Mouse (Mus musculus): ENCODE measurements at regions not wholly inside any gene's neighbourhood (a gene's known extent, or its start where the extent isn't known, plus 50 kb on each side); places are given as distances from the start of the nearest gene placed in this dataset.

DNA sequence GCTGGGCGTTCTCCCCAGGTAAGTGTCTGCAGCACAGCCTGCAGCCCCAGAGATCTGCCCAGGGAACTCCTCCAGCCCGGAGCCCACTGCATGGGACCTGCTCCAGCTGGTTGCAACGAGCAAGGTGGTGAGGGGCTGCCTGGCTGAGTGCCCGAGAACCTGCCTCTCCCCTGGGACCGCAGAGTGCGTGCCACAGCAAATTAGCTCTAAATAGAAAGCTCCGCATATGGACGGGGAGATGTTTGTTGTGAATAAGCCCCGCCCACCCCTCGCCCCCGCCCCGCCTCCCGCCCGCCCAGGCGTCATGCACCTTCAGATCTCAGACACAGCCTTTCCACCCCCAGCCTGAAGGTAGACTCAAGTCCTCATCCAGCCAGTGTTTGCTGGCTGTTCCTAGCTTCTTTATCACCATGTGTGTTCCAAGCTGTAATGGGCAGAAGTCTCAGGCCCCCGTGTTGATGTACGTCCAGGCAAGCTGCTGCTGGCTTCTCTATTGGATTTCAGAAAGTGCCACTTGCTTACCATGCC lies 294.0 kb downstream of the Ajap1 start:
- no peak for DNase-seq (ENCODE audit: low read depth, low spot score)
- no peaks in the 10 kb centered on the region for H3K27me3 ChIP-seq (ENCODE audit: control insufficient read depth in 1 of 2, insufficient read depth in 2 of 2, low read length in 2 of 2)
- no peak overlapping the region for H3K27ac ChIP-seq (ENCODE audit: control insufficient read depth, low read depth, low read length)
- H3K4me1 ChIP-seq (ENCODE audit: control insufficient read depth in 1 of 2, insufficient read depth in 2 of 2, low read length in 2 of 2) = no peaks in the 10 kb centered on the region
- no peaks in the 10 kb centered on the region for H3K36me3 ChIP-seq (ENCODE audit: control insufficient read depth in 1 of 2, insufficient read depth in 2 of 2, low read length in 2 of 2)
- no peaks in the 10 kb centered on the region for H3K9me3 ChIP-seq (replicated peaks; ENCODE audit: insufficient read depth, low read length)
- H3K9ac ChIP-seq (ENCODE audit: control insufficient read depth, low read depth, low read length, poor library complexity, severe bottlenecking) = no peak overlapping the region
- no peaks in the 10 kb centered on the region for H3K79me2 ChIP-seq (ENCODE audit: control insufficient read depth, insufficient read depth, low read length, poor library complexity)
- no peak overlapping the region for H3K4me3 ChIP-seq (ENCODE audit: control insufficient read depth in 1 of 2, insufficient read depth in 1 of 2, low read depth in 2 of 2, low read length in 2 of 2)
- TF ChIP-seq ZNF384 (IDR thresholded peaks at IDR 0.05; ENCODE audit: low read depth, low read length) = no peak
- TF ChIP-seq CHD2 (IDR thresholded peaks at IDR 0.05; ENCODE audit: low read length) = no peak
- TF ChIP-seq ZKSCAN1 (IDR thresholded peaks at IDR 0.05; ENCODE audit: low read depth, low read length) = no peak
- no peak for TF ChIP-seq GATA1 (IDR thresholded peaks at IDR 0.05; ENCODE audit: low read depth, low read length)
- no peak for TF ChIP-seq TBP (IDR thresholded peaks at IDR 0.05; ENCODE audit: low read depth, low read length)
- TF ChIP-seq NELFE (IDR thresholded peaks at IDR 0.05; ENCODE audit: low read depth, low read length) = no peak
- TF ChIP-seq MAFK (IDR thresholded peaks at IDR 0.05; ENCODE audit: borderline replicate concordance, low read depth, low read length) = no peak
- TF ChIP-seq USF2 (IDR thresholded peaks at IDR 0.05; ENCODE audit: borderline replicate concordance in 1 of 2, insufficient read depth in 1 of 2, low read depth in 1 of 2, low read length in 2 of 2) = no peak
- no peak for TF ChIP-seq CTCF (IDR thresholded peaks at IDR 0.05 in 2 of 3, conservative IDR thresholded peaks at IDR 0.05 in 1 of 3; ENCODE audit: control insufficient read depth in 1 of 3, insufficient read depth in 1 of 3, low read depth in 2 of 3, low read length in 3 of 3, poor library complexity in 1 of 3, severe bottlenecking in 1 of 3)
- TF ChIP-seq RCOR1 (IDR thresholded peaks at IDR 0.05; ENCODE audit: low read depth, low read length) = no peak
- no peak for TF ChIP-seq POLR2A (IDR thresholded peaks at IDR 0.05; ENCODE audit: control insufficient read depth in 1 of 2, insufficient read depth in 1 of 2, low read depth in 1 of 2, low read length in 2 of 2, poor library complexity in 1 of 2)
- TF ChIP-seq EP300 (IDR thresholded peaks at IDR 0.05; ENCODE audit: low read depth in 1 of 2, low read length in 2 of 2) = no peak
- no peak for TF ChIP-seq MYC (IDR thresholded peaks at IDR 0.05; ENCODE audit: low read depth, low read length)

DNA sequence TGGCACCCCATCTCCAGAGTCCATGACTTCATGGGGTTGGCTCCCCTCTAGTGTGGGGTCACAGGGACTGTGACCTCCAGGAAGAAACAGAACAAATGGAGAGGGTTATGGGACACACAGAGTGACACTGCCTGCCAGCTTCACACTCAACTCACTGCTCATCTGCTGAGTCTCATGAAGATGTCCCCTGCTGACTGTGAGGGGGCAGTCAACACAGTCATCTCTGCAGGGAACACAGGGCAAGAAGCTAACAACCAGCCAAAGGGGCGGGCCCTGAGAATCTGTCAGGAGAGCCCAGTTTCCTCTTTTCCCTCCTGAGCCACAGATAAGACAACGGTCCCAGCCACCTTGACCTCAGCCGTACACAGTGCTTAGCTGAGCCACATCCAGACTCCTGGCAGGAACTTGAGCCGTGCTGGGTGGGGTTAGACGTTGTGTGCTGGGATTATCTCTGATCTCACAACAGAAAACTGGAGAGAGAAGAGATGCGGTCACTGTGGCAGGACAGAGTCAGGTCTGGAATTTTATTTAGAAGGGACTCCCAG lies 294.6 kb downstream of the Ajap1 start:
- H3K9me3 ChIP-seq (replicated peaks; ENCODE audit: insufficient read depth, low read length) = no peaks in the 10 kb centered on the region
- TF ChIP-seq CTCF (IDR thresholded peaks at IDR 0.05 in 2 of 3, conservative IDR thresholded peaks at IDR 0.05 in 1 of 3; ENCODE audit: control insufficient read depth in 1 of 3, insufficient read depth in 1 of 3, low read depth in 2 of 3, low read length in 3 of 3, poor library complexity in 1 of 3, severe bottlenecking in 1 of 3) (no peak), ZNF384 (IDR thresholded peaks at IDR 0.05; ENCODE audit: low read depth, low read length) (no peak), ZC3H11A (IDR thresholded peaks at IDR 0.05; ENCODE audit: low read depth, low read length) (no peak), BHLHE40 (IDR thresholded peaks at IDR 0.05; ENCODE audit: borderline replicate concordance, low read depth, low read length) (no peak), USF1 (IDR thresholded peaks at IDR 0.05; ENCODE audit: low read depth, low read length) (no peak), USF2 (IDR thresholded peaks at IDR 0.05; ENCODE audit: borderline replicate concordance in 1 of 2, insufficient read depth in 1 of 2, low read depth in 1 of 2, low read length in 2 of 2) (no peak), JUND (IDR thresholded peaks at IDR 0.05; ENCODE audit: low read depth, low read length) (no peak), ZMIZ1 (IDR thresholded peaks at IDR 0.05; ENCODE audit: low read depth, low read length) (no peak), ELF1 (IDR thresholded peaks at IDR 0.05; ENCODE audit: low read depth, low read length) (no peak), TAL1 (IDR thresholded peaks at IDR 0.05; ENCODE audit: low read length) (no peak), KAT2A (conservative IDR thresholded peaks at IDR 0.05; ENCODE audit: low read depth, low read length) (no peak), GABPA (IDR thresholded peaks at IDR 0.05; ENCODE audit: low read depth, low read length) (no peak), SIN3A (IDR thresholded peaks at IDR 0.05; ENCODE audit: low read length) (no peak), RAD21 (IDR thresholded peaks at IDR 0.05; ENCODE audit: low read depth, low read length) (no peak), CHD2 (IDR thresholded peaks at IDR 0.05; ENCODE audit: low read length) (no peak), MAX (IDR thresholded peaks at IDR 0.05; ENCODE audit: low read length) (no peak), NELFE (IDR thresholded peaks at IDR 0.05; ENCODE audit: low read depth, low read length) (no peak), UBTF (IDR thresholded peaks at IDR 0.05; ENCODE audit: borderline replicate concordance, insufficient read depth, low read depth, low read length) (no peak), ETS1 (IDR thresholded peaks at IDR 0.05; ENCODE audit: low read depth, low read length) (no peak)
- H3K27me3 ChIP-seq (ENCODE audit: control insufficient read depth in 1 of 2, insufficient read depth in 2 of 2, low read length in 2 of 2) = no peaks in the 10 kb centered on the region

More for the DNA sequence above, 294.6 kb downstream of the Ajap1 start:
- H3K9ac ChIP-seq (ENCODE audit: control insufficient read depth, low read depth, low read length, poor library complexity, severe bottlenecking) = no peak overlapping the region
- no peak overlapping the region for H3K4me3 ChIP-seq (ENCODE audit: control insufficient read depth in 1 of 2, insufficient read depth in 1 of 2, low read depth in 2 of 2, low read length in 2 of 2)
- H3K79me2 ChIP-seq (ENCODE audit: control insufficient read depth, insufficient read depth, low read length, poor library complexity) = no peaks in the 10 kb centered on the region
- peak; percentile 3 for DNase-seq (ENCODE audit: low read depth, low spot score)
- no peaks in the 10 kb centered on the region for H3K4me1 ChIP-seq (ENCODE audit: control insufficient read depth in 1 of 2, insufficient read depth in 2 of 2, low read length in 2 of 2)
- H3K36me3 ChIP-seq (ENCODE audit: control insufficient read depth in 1 of 2, insufficient read depth in 2 of 2, low read length in 2 of 2) = no peaks in the 10 kb centered on the region
- H3K27ac ChIP-seq (ENCODE audit: control insufficient read depth, low read depth, low read length) = no peak overlapping the region
